Mouse (Mus musculus): ENCODE measurements around the gene C2.
A peak's percentile ranks its signal among the peaks of the same experiment; 100 is the strongest.

The C2 gene

DNA sequence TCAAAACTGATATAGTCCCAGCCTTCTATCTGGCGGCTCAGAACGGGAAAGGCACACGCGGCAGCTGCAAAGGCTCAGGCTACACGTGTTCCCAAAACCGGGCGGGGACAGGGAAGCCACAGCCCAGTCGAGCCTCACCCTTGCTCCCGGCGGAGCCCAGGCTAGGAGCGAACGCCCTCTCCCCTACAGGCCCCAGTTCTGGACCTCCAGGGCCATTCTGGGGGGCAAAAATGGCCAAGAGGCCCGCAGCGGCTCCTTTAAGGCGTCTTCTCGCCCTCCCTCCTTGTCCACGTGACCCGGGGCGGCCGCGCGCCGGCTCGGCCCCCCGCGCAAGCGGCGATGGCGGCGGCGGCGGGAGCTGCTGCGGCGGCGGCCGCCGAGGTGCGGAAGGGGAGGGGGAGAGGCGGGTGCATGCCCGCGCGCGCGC lies at the start of gene C2, which contains the start of gene Ehmt2:
C2 (minus strand) TSS at position 106 of the 427 bp plus-strand sequence.
Ehmt2 (plus strand) TSS at position 310 of the 427 bp plus-strand sequence.
- peak; percentile 63 for DNase-seq (ENCODE audit: low spot score)

DNA sequence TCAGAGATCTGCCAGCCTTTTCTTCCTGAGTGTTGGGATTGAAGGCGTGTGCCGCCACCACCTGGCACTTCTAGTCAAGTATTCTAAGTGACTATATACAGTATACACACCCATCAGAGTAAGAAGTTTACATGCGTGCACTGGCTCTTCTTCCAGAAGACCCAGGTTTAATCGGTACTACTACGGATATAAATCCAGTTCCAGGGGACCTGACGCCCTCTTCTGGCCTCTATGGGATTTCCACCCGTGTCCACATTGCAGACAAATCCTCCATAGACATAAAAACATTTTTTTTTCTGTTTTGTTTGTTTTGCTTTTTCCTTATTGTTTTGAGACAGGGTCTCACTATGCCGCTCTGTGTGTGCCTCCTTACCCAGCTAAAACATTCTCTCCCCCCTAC lies 49.5 kb upstream of the C2 start:
- DNase-seq (ENCODE audit: low spot score), result no peak

DNA sequence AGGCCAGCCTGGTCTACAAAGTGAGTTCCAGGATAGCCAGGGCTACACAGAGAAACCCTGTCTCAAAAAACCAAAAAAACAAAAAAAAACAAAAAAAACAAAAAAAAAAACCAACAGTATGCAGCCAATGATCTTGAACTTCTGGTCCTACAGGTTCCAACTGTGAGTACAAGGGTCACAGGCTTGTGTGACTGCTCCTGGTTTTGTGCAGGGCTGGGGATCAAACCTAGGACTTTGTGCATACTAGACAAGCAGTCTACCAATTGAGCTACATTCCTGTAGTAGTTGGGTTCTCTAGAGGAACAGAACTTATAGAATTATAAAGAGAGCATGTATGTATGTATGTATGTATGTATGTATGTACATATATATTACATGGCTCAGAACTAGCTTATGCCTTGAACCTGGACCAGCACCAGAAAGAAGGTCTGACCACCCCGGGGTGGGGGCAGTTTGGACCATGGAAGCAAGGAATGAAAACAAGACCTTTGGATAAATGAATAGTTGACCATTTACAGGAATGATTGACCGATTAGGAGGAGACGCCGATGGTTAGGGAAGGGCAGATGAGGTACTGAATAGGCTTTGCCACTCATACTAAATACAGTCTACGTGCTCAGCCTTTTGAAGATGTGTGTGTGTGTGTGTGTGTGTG lies 48.5 kb upstream of the C2 start:
- DNase-seq (ENCODE audit: low spot score), result no peak

DNA sequence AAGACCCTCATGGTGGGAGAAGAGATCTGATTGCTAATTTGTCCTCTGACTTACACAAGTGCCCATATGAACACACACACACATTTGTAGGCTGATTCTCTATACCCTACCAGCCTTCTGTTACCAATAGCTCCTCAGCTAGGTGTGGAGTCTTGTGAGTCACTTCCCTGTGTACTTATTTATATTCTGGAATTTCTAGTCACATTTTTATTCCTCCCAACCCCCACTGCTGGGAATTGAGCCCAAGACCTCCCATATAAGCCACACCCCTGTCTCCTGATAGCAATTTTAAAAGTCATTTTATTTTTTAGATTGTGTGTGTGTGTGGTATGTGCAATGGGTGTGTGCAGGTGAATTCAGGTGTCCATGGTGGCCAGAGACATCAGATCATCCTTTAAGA lies 46.3 kb upstream of the C2 start:
- no peak for DNase-seq (ENCODE audit: low spot score)

DNA sequence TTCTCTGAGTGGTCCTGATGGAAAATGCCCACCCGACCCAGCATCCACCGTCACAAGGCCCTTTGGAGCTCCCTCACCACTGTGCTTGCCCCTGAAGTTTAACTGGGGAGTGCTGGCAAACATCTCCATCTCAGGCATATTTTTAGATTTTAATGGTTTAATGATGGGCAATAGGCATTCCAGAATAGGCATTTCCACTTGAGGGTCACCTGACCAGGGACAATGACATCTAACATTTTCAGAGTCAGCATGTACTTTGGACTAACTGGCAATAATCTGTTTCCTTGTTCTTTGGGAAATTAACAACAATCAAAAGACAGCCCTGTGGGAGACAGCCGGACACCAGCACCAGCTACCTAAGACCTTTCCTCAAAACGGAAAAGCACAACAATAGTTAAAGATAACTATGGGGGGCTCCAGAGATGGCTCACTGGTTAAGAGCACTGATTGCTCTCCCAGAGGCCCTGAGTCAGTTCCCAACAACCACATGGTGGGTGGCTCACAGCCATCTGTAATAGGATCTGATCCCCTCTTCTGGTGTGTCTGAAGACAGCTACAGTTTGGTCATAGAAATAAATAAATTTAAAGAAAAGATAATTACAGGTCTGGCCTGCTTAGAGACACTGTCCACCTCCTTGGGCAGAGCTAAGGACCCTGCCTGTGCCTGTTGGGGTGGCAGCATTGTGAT lies 45.2 kb upstream of the C2 start:
- no peak for DNase-seq (ENCODE audit: low spot score)

DNA sequence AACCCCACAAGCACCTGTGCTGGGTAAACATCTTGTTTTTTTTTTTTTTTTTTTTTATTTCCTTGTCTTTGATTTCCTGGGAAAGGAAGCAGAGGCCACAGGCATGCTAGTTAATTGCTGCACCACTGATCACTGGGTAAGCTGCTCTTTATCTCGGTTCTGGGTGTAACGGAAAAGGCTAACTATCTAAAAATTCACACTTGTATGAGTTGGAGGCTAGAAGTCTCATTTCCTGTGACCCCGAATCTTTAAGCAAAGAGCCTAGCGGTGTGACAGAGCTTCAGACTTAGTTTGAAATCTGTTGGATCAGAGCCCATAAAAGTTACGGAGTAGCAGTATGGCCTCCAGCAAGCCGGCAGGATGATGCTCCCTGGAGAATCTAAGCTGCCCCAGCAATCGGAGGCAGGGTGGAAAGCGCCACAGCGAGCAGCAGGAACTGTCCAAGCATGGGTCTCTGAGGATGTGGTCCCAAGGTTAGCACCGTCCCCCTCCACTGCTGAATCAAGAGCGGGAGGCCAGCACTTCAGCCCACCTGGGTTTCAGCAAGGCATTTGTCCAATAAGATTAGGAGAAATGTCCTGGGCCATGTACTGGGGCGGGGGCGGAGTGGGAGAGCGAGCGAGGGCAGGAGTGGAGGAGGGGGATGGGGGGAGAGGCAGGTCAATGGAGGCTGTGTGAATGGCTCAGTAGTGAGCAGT lies 43.4 kb upstream of the C2 start:
- peak; percentile 16 for DNase-seq (ENCODE audit: low spot score)

DNA sequence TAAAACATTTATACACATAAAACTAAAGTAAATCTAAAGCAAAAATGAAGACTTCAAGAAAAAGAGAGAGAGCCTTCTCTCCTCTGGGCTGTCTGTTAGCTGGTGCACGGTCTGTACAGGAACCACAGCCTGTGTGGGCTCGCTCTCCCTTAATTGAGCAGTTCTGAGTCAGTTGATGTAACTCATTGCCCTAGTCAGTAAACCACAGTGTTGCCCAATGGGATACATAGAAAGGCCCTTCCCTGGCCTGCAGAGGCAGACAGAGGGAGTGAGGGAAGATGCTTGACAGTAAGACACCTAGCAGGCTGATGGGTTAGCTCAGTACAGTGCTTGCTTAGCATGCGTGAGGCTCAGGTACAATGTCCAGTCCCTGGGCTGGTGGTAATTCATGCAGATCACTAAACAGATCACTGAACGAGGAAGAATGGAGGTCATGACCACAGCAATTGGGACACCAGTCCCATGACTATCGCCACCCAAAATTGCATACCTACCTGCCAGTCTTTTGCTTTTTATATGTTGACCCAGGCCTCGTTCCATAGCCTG lies 40.0 kb upstream of the C2 start:
- no peak for DNase-seq (ENCODE audit: low spot score)

DNA sequence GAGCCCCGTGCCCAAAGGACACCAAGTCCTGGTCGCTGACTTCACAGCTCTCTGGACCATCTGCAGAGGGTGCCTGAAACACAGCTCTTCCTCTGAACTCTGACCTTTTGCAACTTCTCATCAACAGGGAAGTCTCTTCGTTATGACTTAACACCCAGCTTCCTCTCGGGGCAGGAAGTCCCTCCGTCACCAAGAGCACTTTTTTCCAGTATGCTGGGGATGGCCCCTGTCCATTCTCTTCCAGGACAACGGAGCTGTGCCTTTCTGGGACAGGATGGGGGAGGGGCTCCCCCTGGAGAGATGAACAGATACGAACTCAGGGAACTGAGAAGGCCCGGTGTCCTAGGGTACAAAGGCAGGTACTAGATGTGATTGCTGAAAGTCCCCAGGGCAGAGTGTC lies 36.8 kb upstream of the C2 start:
- DNase-seq (ENCODE audit: low spot score), result no peak

DNA sequence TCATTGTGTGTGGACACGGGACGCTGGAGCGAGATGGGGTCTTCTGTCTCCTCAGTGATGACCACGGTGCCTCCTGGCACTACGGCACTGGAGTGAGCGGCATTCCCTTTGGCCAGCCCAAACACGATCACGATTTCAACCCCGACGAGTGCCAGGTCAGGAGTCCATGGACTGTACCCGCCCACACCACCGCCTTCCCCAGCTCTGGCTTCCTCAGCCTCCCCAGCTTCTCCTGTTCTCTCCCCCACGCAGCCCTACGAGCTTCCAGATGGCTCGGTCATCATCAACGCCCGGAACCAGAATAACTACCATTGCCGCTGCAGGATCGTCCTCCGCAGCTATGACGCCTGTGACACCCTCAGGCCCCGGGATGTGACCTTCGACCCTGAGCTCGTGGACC lies 36.0 kb upstream of the C2 start:
- DNase-seq (ENCODE audit: low spot score), result no peak

DNA sequence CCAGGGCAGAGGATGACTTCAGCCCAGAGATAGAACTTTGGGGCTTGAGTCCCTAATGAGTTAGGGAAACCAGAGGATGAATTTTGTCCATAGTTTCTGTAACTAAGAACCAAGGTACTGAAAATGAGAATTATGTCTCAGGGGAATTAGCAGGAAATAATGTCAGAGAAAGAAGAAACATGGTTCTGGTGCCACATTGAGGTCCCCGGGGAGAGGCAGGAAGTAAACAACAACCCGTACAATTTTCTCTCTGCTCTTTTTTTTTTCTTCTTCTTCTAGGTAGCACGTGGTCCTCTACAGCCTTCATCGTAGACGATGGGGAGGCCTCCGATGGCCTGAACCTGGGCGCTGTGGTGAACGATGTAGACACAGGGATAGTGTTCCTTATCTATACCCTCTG lies 34.2 kb upstream of the C2 start:
- no peak for DNase-seq (ENCODE audit: low spot score)

DNA sequence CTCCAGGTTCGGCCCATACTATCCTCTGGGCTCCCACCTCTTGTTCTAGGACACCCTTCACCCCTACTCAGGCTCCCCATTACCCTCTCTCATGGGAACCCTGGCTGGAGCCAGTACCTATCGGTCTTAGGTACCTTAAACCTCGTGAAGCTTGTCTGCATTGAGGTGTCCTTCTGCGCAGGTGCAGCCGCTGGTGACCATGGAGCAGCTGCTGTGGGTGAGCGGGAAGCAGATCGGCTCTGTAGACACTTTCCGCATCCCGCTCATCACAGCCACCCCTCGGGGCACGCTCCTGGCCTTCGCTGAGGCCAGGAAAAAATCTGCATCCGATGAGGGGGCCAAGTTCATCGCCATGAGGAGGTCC lies 33.7 kb upstream of the C2 start:
- DNase-seq (ENCODE audit: low spot score), result peak; percentile 12

DNA sequence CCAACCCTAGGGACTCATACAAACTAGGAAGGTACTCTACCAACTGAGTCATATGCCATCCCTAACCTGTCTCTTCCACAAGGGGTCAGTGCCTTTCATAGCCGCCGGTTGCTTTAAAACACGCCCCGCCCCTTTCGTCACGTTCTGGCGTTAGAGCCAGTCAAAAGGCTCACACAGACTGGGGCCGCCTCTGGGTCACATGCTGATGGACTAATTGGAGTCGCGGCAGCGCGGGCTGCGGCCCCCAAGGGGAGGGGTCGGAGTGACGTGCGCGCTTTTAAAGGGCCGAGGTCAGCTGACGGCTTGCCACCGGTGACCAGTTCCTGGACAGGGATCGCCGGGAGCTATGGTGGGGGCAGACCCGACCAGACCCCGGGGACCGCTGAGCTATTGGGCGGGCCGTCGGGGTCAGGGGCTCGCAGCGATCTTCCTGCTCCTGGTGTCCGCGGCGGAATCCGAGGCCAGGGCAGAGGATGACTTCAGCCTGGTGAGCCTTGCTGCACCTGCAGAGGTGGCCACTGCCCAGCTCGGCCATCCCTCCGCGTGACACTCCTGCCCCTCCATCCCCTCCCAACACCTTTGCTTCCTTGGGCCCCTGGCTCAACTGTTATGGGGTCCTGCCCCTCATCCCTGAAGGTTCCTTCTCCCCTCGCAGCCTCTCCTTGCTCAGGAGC lies 33.1 kb upstream of the C2 start, which contains the start of gene Neu1:
Neu1 (plus strand) TSS at position 193 of the 674 bp plus-strand sequence.
- peak; percentile 97 for DNase-seq (ENCODE audit: low spot score)

DNA sequence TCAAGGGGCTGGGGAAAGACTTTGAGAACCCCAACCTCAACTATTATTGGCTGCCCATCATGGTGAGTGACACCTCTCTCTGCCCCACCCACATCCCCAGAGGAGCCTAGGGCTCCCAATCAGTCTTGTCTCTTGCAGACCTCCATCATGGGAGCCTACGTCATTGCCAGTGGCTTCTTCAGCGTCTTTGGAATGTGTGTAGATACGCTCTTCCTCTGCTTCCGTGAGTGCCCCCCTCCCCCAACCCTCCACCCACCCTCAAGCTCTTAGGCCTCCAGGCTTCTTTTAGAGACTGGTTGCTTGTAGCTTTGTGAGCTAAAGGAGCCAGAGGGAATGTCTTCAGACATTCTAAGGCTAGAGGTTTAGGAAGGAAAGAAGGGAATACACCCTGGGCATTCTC lies 30.8 kb upstream of the C2 start:
- DNase-seq (ENCODE audit: low spot score), result no peak

DNA sequence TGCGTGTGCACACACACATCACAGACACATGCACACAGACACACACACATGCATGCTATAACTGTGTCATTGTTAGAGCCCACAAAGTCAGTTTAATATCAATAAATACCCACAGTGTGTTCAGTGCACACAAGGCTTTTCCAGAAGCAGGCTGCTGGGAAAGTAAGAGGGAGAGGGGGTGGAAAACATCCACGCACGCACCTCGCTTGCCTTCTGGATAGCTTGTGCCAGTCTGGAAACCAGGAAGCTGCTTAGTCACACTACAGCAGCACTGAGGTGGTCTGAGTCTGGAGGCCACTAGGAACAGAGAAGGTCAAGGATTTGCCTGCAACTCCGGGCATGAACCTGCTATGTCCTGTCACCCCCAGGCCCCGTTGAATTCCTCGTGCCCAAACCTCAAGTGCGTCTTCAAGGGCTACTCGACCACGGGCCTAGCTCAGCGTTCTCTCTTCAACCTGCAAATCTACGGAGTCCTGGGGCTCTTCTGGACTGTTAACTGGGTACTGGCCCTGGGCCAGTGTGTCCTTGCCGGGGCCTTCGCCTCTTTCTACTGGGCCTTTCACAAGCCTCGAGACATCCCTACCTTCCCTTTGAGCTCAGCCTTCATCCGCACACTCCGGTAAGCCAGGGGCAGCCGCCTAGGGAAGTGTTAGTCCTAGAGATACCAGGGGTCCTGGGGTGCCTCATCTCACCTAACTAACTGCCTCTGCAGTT lies 29.4 kb upstream of the C2 start:
- DNase-seq (ENCODE audit: low spot score), result no peak

DNA sequence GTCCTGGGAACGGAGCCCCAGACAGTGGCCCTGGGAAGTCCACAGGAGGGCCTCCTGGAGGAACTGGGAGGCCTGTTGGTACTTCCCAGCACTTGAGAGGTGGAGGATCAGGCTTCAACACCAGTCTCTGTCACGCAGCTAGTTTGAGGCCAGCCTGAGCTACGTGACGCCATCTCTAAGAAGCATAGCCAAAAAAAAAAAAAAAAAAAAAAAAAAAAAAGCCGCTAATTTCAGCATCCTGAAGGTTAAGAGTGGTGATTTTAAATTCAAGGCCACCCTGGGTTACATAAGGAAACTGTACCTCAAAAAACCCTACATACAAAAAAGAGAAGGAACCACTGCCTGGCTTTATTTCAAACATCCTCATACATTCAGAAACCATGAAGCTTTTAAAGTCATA lies 26.2 kb upstream of the C2 start:
- no peak for DNase-seq (ENCODE audit: low spot score)

DNA sequence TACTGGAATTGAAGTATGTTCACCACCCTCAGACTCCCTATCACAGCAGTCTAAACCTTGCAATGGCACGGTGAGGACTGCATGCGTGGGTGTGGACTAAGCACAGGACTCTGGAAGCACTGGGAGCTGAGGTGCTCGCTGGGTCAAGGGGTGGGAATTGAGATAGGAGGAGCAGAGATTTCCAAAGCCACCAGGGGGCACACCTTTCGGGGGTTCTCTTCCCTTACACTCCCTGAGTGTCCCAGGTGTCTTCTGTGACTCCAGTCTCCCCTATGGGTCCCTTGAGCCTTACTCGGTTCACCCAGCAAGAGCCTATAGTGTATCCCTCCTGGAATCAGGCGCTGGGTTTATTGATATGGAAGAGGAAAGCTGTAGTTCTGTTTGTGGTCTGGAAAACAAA lies 24.9 kb upstream of the C2 start:
- no peak for DNase-seq (ENCODE audit: low spot score)

DNA sequence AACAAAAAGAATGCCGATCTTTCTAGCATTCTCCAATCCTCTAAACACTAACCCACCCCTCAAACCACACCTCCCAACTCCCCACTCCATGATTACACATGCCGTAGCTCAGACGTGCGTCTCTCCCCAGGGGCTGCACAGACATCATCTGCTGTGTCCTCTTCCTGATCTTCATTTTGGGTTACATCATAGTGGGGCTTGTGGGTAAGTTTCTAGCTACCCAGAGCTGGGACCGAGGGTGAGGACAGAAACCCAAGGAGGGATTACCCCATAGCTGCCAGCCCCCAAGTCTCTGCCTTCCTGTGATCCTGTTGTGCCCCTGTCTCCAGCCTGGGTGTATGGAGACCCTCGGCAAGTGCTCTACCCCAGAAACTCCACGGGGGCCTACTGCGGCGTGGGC lies 19.1 kb upstream of the C2 start:
- DNase-seq (ENCODE audit: low spot score), result no peak

DNA sequence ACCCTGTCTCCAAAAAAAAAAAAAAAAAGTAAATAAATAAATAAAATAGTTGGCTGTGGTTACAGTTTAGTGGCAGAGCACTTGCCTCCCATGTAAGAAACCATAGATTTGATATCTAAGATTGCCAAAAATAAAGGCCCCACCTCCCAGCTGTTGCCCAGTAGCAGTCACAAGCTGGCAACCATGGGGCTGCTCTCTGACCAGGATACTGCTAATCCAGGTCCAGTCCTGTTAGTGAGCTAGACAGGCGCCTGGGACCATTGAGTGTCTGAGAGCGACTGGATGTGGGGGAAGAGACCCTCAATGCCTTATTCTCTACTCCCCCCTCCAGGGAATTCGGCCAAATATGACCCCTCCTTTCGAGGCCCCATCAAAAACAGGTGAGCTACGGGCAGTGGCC lies 18.3 kb upstream of the C2 start:
- DNase-seq (ENCODE audit: low spot score), result no peak

DNA sequence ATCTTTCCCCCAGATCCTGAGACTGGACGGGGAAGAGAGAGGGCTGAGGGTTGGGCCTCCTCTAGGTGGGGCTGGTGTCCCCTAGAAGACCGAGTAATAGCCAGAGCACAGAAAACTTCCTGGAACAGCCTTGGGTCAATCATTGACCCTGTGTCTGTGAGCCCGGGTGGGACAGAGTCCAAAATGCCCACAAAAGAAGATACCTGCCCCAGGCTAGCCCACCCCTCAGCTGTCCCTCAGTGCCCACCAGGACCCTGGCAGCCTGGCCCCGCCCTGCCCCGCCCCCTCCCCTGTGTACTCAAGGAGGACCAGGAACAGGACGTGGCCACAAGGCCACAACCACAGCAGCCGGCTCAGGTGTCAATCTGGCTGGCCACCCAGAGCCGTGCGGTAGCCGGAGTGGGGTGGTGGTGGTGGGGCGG lies 17.4 kb upstream of the C2 start:
- DNase-seq (ENCODE audit: low spot score), result no peak

DNA sequence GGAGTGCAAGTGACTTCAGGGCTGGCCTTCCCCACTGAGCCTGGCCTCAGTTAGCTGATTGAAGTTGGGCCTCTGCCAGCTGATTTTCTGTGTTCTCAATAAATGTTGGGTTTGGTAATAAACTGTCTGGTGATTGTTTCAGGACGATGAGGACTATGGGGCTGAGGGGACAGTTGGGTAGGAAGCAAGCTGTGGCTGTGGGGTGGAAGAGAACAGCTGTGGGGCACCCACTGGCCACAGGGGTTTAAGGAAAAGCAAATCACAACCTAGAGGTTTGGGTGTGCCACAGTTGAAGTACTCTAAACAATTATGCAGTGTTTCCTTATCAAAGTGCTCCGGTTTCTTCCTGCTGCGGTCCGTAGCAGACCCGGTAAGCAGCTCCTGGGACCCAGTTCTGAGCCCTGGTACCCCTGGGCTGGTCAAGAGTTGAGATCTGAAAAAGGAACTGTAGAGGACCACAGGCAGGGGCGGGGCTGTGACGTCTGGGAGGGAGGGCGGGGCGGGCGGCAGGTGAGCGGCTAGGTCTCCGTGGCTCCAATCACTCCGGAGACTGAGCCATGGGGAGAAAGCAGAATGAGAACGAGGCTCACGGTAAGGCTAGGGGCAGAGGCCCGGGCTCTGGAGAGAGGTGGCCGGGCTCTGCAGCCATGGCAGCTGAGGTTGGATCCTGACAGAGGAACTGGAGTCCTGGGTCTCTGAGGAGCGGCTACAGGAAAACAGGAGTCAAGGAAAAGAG lies 16.0 kb upstream of the C2 start, which contains the start of gene Slc44a4:
Slc44a4 (plus strand) TSS at position 537 of the 736 bp plus-strand sequence.
- DNase-seq (ENCODE audit: low spot score), result no peak

DNA sequence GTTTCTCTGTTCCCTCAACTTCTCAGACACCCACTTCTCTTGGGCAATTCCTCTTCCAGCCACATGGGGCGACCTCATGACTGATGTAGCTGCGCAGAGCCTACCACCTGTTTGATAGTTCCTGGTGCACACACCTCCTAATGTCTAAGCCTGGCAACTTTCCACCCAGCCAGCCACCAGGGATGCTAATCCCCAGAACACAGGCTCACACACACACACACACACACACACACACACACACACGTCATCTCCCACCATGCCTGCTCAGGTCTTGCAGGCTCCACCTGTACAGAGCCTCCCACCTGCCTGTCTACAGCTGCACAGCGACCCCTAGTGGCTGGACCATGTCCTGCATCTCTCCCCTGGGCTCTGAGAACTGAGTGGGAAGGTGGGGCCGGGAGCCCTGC lies 13.9 kb upstream of the C2 start:
- peak; percentile 77 for DNase-seq (ENCODE audit: low spot score)

Data from c-Kit-positive CD71-positive TER-119-positive erythroid progenitor cells, embryonic 14.5 days (primary cell).